Mouse (Mus musculus) neural tube, embryonic 14.5 days (tissue): ENCODE measurements around the gene Ucn. TPM values are rescaled to one million over a fixed set of nuclear protein-coding genes. Genes with fewer than 3 reads are reported as not detected.

Experiments
- ATAC-seq: fragments of 200-750 bp; cut with Nextera tagmentation; 2 replicates; pipeline ENCODE4 v1.8.0; 2017; ENCODE audit warnings: low read depth, mild to moderate bottlenecking, moderate TSS enrichment, moderate library complexity
- H3K27ac ChIP-seq: fragments of 300-500 bp; sonication (generic); 2 replicates; pipeline ENCODE4 v1.5.1; 2014; ENCODE audit warnings: low read depth, mild to moderate bottlenecking, control low read depth, low read length, moderate library complexity, mixed read lengths
- H3K27me3 ChIP-seq: fragments of 300-500 bp; sonication (generic); 2 replicates; pipeline ENCODE4 v1.6.1; 2014; ENCODE audit warnings: low read length; ENCODE audit not compliant: control insufficient read depth, insufficient read depth
- H3K36me3 ChIP-seq: fragments of 300-500 bp; sonication (generic); 2 replicates; pipeline ENCODE4 v1.6.1; 2014; ENCODE audit warnings: low read length, mixed read lengths; ENCODE audit not compliant: control insufficient read depth, insufficient read depth
- H3K4me1 ChIP-seq: fragments of 300-500 bp; sonication (generic); 2 replicates; pipeline ENCODE4 v1.6.1; 2014; ENCODE audit warnings: low read length; ENCODE audit not compliant: control insufficient read depth, insufficient read depth
- H3K4me2 ChIP-seq: fragments of 300-500 bp; sonication (generic); 2 replicates; pipeline ENCODE4 v1.6.1; 2014; ENCODE audit warnings: mild to moderate bottlenecking, low read depth, low read length, control low read depth
- H3K4me3 ChIP-seq: fragments of 300-500 bp; sonication (generic); 2 replicates; pipeline ENCODE4 v1.5.1; 2014; ENCODE audit warnings: low read depth, low read length, control low read depth, mixed read lengths
- H3K9ac ChIP-seq: fragments of 300-500 bp; sonication (generic); replicated peaks from 2 replicates; pipeline ENCODE4 v1.6.1; 2014; ENCODE audit warnings: low read depth, mild to moderate bottlenecking, control low read depth, low read length, mixed read lengths
- H3K9me3 ChIP-seq: fragments of 300-500 bp; sonication (generic); 2 replicates; pipeline ENCODE4 v1.6.1; 2016; ENCODE audit warnings: low read length; ENCODE audit not compliant: control insufficient read depth
- WGBS: fragments of 180-500 bp; shearing (Covaris S2); extraction: QIAGEN DNeasy Blood & Tissue Kit; methylation state at CpG from one replicate; pipeline ENCODE4 v1.1.7; 2014; 5-methylcytosine and 5-hydroxymethylcytosine counted together
- polyA plus RNA-seq: library from polyadenylated mRNA; unstranded; fragments of >200 nt; fragmentation: Nextera tagmentation; extraction: Ambion mirVana; gene quantifications from 2 replicates; pipeline ENCODE4 v1.2.1, GENCODE M21; 2014

The Ucn gene
- polyA plus RNA-seq, 1 experiment from 2014 or later = not detected

GRCm38 (mm10) chr5:31121111-31121510 is 17.5 kb downstream of the Ucn start:
- no peak for ATAC-seq
- H3K4me1 ChIP-seq = no peaks in the 10 kb centered on the region
- H3K4me3 ChIP-seq = no peak overlapping the region
- no peak overlapping the region for H3K27ac ChIP-seq
- no peaks in the 10 kb centered on the region for H3K27me3 ChIP-seq
- H3K9me3 ChIP-seq = no peaks in the 10 kb centered on the region
- 88% methylated on average over 8 of the region's 8 CpGs for WGBS
- H3K4me2 ChIP-seq = no peak overlapping the region
- H3K9ac ChIP-seq = no peak overlapping the region
- no peaks in the 10 kb centered on the region for H3K36me3 ChIP-seq

GRCm38 (mm10) chr5:31116912-31117311 is 21.7 kb downstream of the Ucn start:
- H3K9ac ChIP-seq = no peak overlapping the region
- H3K4me1 ChIP-seq = no peaks in the 10 kb centered on the region
- H3K27me3 ChIP-seq = no peaks in the 10 kb centered on the region
- ATAC-seq = no peak
- H3K4me2 ChIP-seq = no peak overlapping the region
- H3K9me3 ChIP-seq = no peaks in the 10 kb centered on the region
- H3K4me3 ChIP-seq = no peak overlapping the region
- H3K36me3 ChIP-seq = no peaks in the 10 kb centered on the region
- no peak overlapping the region for H3K27ac ChIP-seq
- 31% methylated on average over 10 of the region's 10 CpGs for WGBS

- no peak within 1 kb of the TSS for H3K4me3 ChIP-seq
- H3K4me1 ChIP-seq = no peaks in the 10 kb centered on the region
- no peaks in the 10 kb centered on the region for H3K36me3 ChIP-seq
- WGBS = 47% methylated on average over 3 of the region's 3 CpGs
- no peaks in the 10 kb centered on the region for H3K9me3 ChIP-seq
- no peaks in the 10 kb centered on the region for H3K27me3 ChIP-seq
- H3K9ac ChIP-seq = no peak within 1 kb of the TSS
- no peak for ATAC-seq
- no peak within 1 kb of the TSS for H3K27ac ChIP-seq
- no peak within 1 kb of the TSS for H3K4me2 ChIP-seq
Observed at GRCm38 (mm10) chr5:31116354-31116753, 22.3 kb downstream of the Ucn start, which contains the start of gene Trim54. Gene Trim54 (plus strand): TSS chr5:31116712.

- ATAC-seq = no peak
- H3K4me2 ChIP-seq = no peak overlapping the region
- 48% methylated on average over 7 of the region's 7 CpGs for WGBS
Observed at GRCm38 (mm10) chr5:31110781-31111180, 27.8 kb downstream of the Ucn start.

DNA sequence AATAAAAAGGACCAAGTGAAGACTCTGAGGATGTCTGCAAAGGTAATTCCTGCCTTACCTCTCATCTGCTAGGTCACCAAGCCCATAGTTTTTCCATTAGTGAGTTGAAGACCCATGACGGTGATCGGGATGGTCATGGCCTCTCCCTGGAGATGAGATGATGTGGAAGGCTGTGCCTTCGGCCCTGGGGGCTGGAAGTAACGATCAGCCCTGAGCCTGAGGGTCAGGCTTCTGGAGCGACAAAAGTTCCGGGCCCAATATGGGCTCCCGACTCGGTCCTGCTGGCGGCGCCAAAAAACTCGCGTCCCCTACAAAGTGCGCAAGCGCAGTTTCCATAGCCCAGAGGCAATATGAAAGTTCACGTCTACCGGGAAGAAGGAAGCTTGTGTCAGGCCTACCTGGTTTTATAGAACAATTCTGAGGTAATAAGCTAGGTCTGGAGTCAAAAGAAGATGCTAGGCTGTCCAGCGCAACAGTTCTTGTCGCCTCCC is 30.6 kb downstream of the Ucn start, which contains the start of gene Slc30a3:
TSS of gene Slc30a3 (minus strand) at position 238 of the 491 bp plus-strand sequence.
- no peak for ATAC-seq
- Histone ChIP-seq H3K27ac (no peak within 1 kb of the TSS), H3K9ac (no peak within 1 kb of the TSS), H3K27me3 (no peaks in the 10 kb centered on the region), H3K4me2 (no peak within 1 kb of the TSS), H3K4me1 (no peaks in the 10 kb centered on the region), H3K9me3 (no peaks in the 10 kb centered on the region), H3K4me3 (no peak within 1 kb of the TSS), H3K36me3 (no peaks in the 10 kb centered on the region)
- 94% methylated on average over 18 of the region's 18 CpGs for WGBS

More at GRCm38 (mm10) chr5:31110781-31111180, 27.8 kb downstream of the Ucn start:
- Histone ChIP-seq H3K4me3 (no peak overlapping the region), H3K27ac (no peak overlapping the region), H3K36me3 (no peaks in the 10 kb centered on the region), H3K9me3 (no peaks in the 10 kb centered on the region), H3K27me3 (no peaks in the 10 kb centered on the region), H3K4me1 (no peaks in the 10 kb centered on the region), H3K9ac (no peak overlapping the region)

GRCm38 (mm10) chr5:31105814-31106335 is 32.8 kb downstream of the Ucn start, which contains the start of gene Dnajc5g:
Gene Dnajc5g (plus strand): TSS chr5:31106285.
- H3K4me2 ChIP-seq = no peak within 1 kb of the TSS
- ATAC-seq = no peak
- H3K36me3 ChIP-seq = no peaks in the 10 kb centered on the region
- H3K27me3 ChIP-seq = no peaks in the 10 kb centered on the region
- H3K27ac ChIP-seq = no peak within 1 kb of the TSS
- WGBS = 87% methylated on average over 9 of the region's 9 CpGs
- no peak within 1 kb of the TSS for H3K4me3 ChIP-seq
- H3K4me1 ChIP-seq = no peaks in the 10 kb centered on the region
- H3K9me3 ChIP-seq = no peaks in the 10 kb centered on the region
- no peak within 1 kb of the TSS for H3K9ac ChIP-seq

DNA sequence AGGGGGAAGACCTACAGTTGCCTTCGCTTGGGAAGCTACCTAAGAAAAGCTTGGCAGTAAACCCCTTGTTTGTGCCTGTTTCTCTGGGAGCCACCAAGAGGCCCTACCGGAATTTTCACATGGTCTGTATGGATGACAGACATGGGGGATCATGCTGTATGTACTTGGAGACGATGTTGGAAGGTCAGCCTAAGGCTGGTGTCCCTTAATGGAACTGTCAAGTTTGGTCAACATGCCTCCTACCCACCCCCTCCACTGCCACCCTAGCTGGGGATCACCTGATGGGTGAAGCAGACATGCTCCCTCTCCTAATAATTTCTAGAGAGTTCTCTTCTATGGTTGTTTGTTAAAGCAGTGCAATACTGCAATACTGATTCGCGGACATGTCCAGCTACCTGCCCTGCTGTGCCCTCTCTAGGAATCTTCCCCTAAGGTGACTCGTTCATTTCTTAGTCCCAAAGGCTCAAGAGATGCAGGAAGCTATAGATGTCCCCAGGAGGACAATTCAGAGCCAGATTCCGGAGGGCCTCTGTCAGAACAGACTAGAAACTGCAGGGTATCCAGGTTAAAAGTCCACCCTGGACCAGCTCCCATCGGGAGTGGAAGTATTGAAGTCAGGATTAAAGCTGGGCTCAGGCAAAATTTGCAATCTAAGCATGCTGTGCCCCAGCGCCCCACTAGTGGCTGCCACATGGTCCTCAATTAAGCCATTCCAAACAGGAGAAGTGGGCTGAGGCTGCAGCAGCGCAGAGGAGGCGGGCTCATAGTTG is 42.7 kb downstream of the Ucn start:
- Histone ChIP-seq H3K27ac (no peak overlapping the region), H3K36me3 (no peaks in the 10 kb centered on the region), H3K27me3 (peaks cover 44% of the 10 kb centered on the region), H3K4me2 (peak overlapping the region; percentile 35), H3K4me1 (peaks cover 13% of the 10 kb centered on the region), H3K4me3 (peak overlapping the region; percentile 16; the same call in 1 of the 2 replicates), H3K9ac (no peak overlapping the region), H3K9me3 (no peaks in the 10 kb centered on the region)
- no peak for ATAC-seq
- 20% methylated on average over 11 of the region's 11 CpGs for WGBS

GRCm38 (mm10) chr5:31094799-31095691 is 43.6 kb downstream of the Ucn start:
- H3K9me3 ChIP-seq = no peaks in the 10 kb centered on the region
- H3K27ac ChIP-seq = no peak overlapping the region
- H3K4me1 ChIP-seq = peaks cover 13% of the 10 kb centered on the region
- no peak overlapping the region for H3K9ac ChIP-seq
- peaks cover 49% of the 10 kb centered on the region for H3K27me3 ChIP-seq
- H3K36me3 ChIP-seq = no peaks in the 10 kb centered on the region
- H3K4me2 ChIP-seq = peak overlapping the region; percentile 35
- H3K4me3 ChIP-seq = peak overlapping the region; percentile 16; the same call in 1 of the 2 replicates
- WGBS = under 1% methylated on average over 59 of the region's 59 CpGs
- no peak for ATAC-seq
